Mouse (Mus musculus): Measurements from ENCODE around the gene Plekhh2.

The Plekhh2 gene

GRCm38 (mm10) chr17:84511682-84512515 lies at the start of gene Plekhh2:
Plekhh2 (plus strand) TSS chr17:84511895.
- peak; percentile 86 for DNase-seq (ENCODE audit: low spot score)

- peak; percentile 97 for DNase-seq (ENCODE audit: low spot score)
Measured at GRCm38 (mm10) chr17:84465753-84466608, 45.7 kb upstream of the Plekhh2 start, which contains the start of gene Thada. Thada (minus strand) TSS chr17:84466205.

- DNase-seq (ENCODE audit: low spot score) = no peak
Measured at GRCm38 (mm10) chr17:84474312-84474711, 37.4 kb upstream of the Plekhh2 start.

- no peak for DNase-seq (ENCODE audit: low spot score)
Measured at GRCm38 (mm10) chr17:84477176-84477575, 34.5 kb upstream of the Plekhh2 start.

- no peak for DNase-seq (ENCODE audit: low spot score)
Measured at GRCm38 (mm10) chr17:84478276-84478675, 33.4 kb upstream of the Plekhh2 start.

GRCm38 (mm10) chr17:84480464-84481355 lies 31.0 kb upstream of the Plekhh2 start:
- DNase-seq (ENCODE audit: low spot score) = no peak

GRCm38 (mm10) chr17:84482831-84483230 lies 28.9 kb upstream of the Plekhh2 start:
- no peak for DNase-seq (ENCODE audit: low spot score)

GRCm38 (mm10) chr17:84483673-84484320 lies 27.9 kb upstream of the Plekhh2 start:
- no peak for DNase-seq (ENCODE audit: low spot score)

GRCm38 (mm10) chr17:84487415-84487814 lies 24.3 kb upstream of the Plekhh2 start:
- no peak for DNase-seq (ENCODE audit: low spot score)

GRCm38 (mm10) chr17:84492255-84492880 lies 19.3 kb upstream of the Plekhh2 start:
- DNase-seq (ENCODE audit: low spot score) = no peak

GRCm38 (mm10) chr17:84497026-84497425 lies 14.7 kb upstream of the Plekhh2 start:
- DNase-seq (ENCODE audit: low spot score) = no peak

- no peak for DNase-seq (ENCODE audit: low spot score)
Measured at GRCm38 (mm10) chr17:84497559-84497958, 14.1 kb upstream of the Plekhh2 start.

GRCm38 (mm10) chr17:84497972-84498604 lies 13.6 kb upstream of the Plekhh2 start:
- DNase-seq (ENCODE audit: low spot score) = no peak

GRCm38 (mm10) chr17:84498639-84499038 lies 13.1 kb upstream of the Plekhh2 start:
- DNase-seq (ENCODE audit: low spot score) = no peak

- DNase-seq (ENCODE audit: low spot score) = no peak
Measured at GRCm38 (mm10) chr17:84502341-84502740, 9.4 kb upstream of the Plekhh2 start.

GRCm38 (mm10) chr17:84505922-84506321 lies 5.8 kb upstream of the Plekhh2 start:
- no peak for DNase-seq (ENCODE audit: low spot score)

GRCm38 (mm10) chr17:84508736-84509135 lies 3.0 kb upstream of the Plekhh2 start:
- no peak for DNase-seq (ENCODE audit: low spot score)

GRCm38 (mm10) chr17:84509176-84509575 lies 2.5 kb upstream of the Plekhh2 start:
- no peak for DNase-seq (ENCODE audit: low spot score)

GRCm38 (mm10) chr17:84510355-84510754 lies 1.3 kb upstream of the Plekhh2 start:
- peak; percentile 16 for DNase-seq (ENCODE audit: low spot score)

GRCm38 (mm10) chr17:84510961-84511639 lies 595 bp upstream of the Plekhh2 start:
- DNase-seq (ENCODE audit: low spot score) = no peak
